Mouse (Mus musculus): Measurements from ENCODE around the gene Bpifa5. TPM values are rescaled to one million over a fixed set of nuclear protein-coding genes. Genes with fewer than 3 reads are reported as not detected.

The Bpifa5 gene
- polyA plus RNA-seq, 1 experiment from 2014 or later = not detected

GRCm38 (mm10) chr2:154211121-154211520, 48.7 kb downstream of the Bpifa5 start:
- Histone ChIP-seq H3K27ac (replicated peaks) (no peak overlapping the region), H3K4me1 (no peaks in the 10 kb centered on the region), H3K27me3 (no peaks in the 10 kb centered on the region; the same call in 1 of the 2 replicates), H3K4me3 (no peak overlapping the region), H3K9ac (replicated peaks) (no peak overlapping the region), H3K4me2 (replicated peaks) (no peak overlapping the region), H3K36me3 (no peaks in the 10 kb centered on the region), H3K9me3 (no peaks in the 10 kb centered on the region)
- ATAC-seq (ENCODE audit: low FRiP score, low read depth) = no peak
- WGBS = 36% methylated on average over 1 of the region's 1 CpGs

GRCm38 (mm10) chr2:154211881-154212280, 49.5 kb downstream of the Bpifa5 start:
- no peak overlapping the region for H3K4me3 ChIP-seq
- no peaks in the 10 kb centered on the region for H3K4me1 ChIP-seq
- 89% methylated on average over 4 of the region's 4 CpGs for WGBS
- no peaks in the 10 kb centered on the region; the same call in 1 of the 2 replicates for H3K27me3 ChIP-seq
- no peak overlapping the region for H3K4me2 ChIP-seq (replicated peaks)
- no peaks in the 10 kb centered on the region for H3K36me3 ChIP-seq
- no peak overlapping the region for H3K9ac ChIP-seq (replicated peaks)
- no peaks in the 10 kb centered on the region for H3K9me3 ChIP-seq
- H3K27ac ChIP-seq (replicated peaks) = no peak overlapping the region
- ATAC-seq (ENCODE audit: low FRiP score, low read depth) = no peak

DNA sequence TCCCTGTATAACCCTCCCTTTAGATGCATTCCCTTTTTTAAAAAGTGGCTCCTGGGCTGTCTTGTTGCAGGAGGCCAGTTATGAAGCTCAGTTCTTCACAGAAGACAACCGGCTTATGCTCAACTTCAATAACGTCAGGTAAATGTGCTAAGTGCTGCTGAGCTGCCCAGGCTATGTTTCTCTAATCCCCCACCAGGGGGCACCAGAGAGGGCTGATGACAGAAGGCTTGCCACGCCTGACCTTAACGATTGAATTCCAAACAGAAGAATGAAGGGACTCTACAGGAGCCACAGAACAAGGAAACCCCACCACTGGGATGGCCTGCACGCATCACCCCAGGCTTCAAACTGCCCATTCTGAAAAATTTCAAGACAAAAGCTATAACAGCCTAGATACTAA, 52.8 kb downstream of the Bpifa5 start:
- Histone ChIP-seq H3K4me1 (no peaks in the 10 kb centered on the region), H3K9me3 (no peaks in the 10 kb centered on the region), H3K9ac (replicated peaks) (no peak overlapping the region), H3K4me3 (no peak overlapping the region), H3K27ac (replicated peaks) (no peak overlapping the region), H3K27me3 (no peaks in the 10 kb centered on the region), H3K4me2 (replicated peaks) (no peak overlapping the region), H3K36me3 (no peaks in the 10 kb centered on the region)
- ATAC-seq (ENCODE audit: low FRiP score, low read depth) = no peak
- whole genome bisulfite sequencing = 8% methylated on average over 5 of the region's 5 CpGs

Other genes with a start within 250 kb of the Bpifa5 start
- not detected in 2 replicates for gene Bpifb3, start 244.4 kb upstream of the Bpifa5 start, polyA plus RNA-seq (2016; fragmentation: Nextera tagmentation; extraction: Ambion mirVana)
- not detected in 2 replicates for gene Bpifb4, start 224.4 kb upstream of the Bpifa5 start, polyA plus RNA-seq (2016; fragmentation: Nextera tagmentation; extraction: Ambion mirVana)
- gene Bpifa6, start 187.7 kb upstream of the Bpifa5 start, polyA plus RNA-seq (2016; fragmentation: Nextera tagmentation; extraction: Ambion mirVana) = not detected in 2 replicates
- gene Bpifa2, start 154.3 kb upstream of the Bpifa5 start, polyA plus RNA-seq (2016; fragmentation: Nextera tagmentation; extraction: Ambion mirVana) = not detected in 2 replicates
- gene Bpifa3, start 32.3 kb upstream of the Bpifa5 start, polyA plus RNA-seq (2016; fragmentation: Nextera tagmentation; extraction: Ambion mirVana) = not detected in 2 replicates
- not detected in 2 replicates for gene Bpifa1, start 19.7 kb upstream of the Bpifa5 start, polyA plus RNA-seq (2016; fragmentation: Nextera tagmentation; extraction: Ambion mirVana)
- gene Bpifb1, start 28.2 kb downstream of the Bpifa5 start, polyA plus RNA-seq (2016; fragmentation: Nextera tagmentation; extraction: Ambion mirVana) = not detected in 2 replicates
- 0.22 TPM in 1 of 2 replicates, not detected in the other for gene Bpifb5, start 61.1 kb downstream of the Bpifa5 start, polyA plus RNA-seq (2016; fragmentation: Nextera tagmentation; extraction: Ambion mirVana)
- not detected in 2 replicates for gene Bpifb9a, start 95.2 kb downstream of the Bpifa5 start, polyA plus RNA-seq (2016; fragmentation: Nextera tagmentation; extraction: Ambion mirVana)
- gene Bpifb9b, start 144.6 kb downstream of the Bpifa5 start, polyA plus RNA-seq (2016; fragmentation: Nextera tagmentation; extraction: Ambion mirVana) = not detected in 2 replicates
- 14.3 and 15.4 TPM in 2 replicates for gene Cdk5rap1, start 210.4 kb downstream of the Bpifa5 start, polyA plus RNA-seq (2016; fragmentation: Nextera tagmentation; extraction: Ambion mirVana)
- 7.1 and 8.6 TPM in 2 replicates for gene Snta1, start 245.5 kb downstream of the Bpifa5 start, polyA plus RNA-seq (2016; fragmentation: Nextera tagmentation; extraction: Ambion mirVana)

All from midbrain, embryonic 12.5 days (tissue).